Mouse (Mus musculus): ENCODE measurements around the gene Trpm3.

DNA sequence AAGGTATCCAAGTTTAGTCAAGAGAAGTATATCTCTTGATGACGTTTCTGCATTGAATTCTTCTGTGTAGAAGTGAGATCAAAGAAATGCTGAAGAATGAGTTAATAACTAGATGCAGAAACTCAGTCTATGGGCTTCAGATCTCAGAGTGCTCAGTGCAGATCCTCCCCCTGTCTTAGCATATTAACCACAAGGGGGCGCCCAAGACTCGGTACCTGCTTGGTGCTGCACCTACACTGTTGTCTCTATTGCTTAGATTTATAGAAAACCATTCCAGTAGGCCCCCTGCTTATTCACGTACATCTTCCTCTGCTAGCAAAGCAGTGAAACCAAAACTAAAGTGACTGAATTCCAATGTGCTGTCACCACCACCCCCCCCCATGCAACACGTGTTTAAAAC lies 413.3 kb downstream of the Trpm3 start:
- TF ChIP-seq CTCF (IDR thresholded peaks at IDR 0.05; ENCODE audit: extremely low read depth, insufficient read depth, insufficient read length, insufficient replicate concordance) (peak; percentile 20; the same call in 1 of the 2 replicates), POLR2A (IDR thresholded peaks at IDR 0.05; ENCODE audit: low read depth, low read length) (no peak)

All from spleen, adult 2 months (tissue).